Mouse (Mus musculus) ES-E14 (cell line): ENCODE data around the gene Dnah11. TPM values are rescaled to one million over a fixed set of nuclear protein-coding genes. Genes with fewer than 3 reads are reported as not detected.

ENCODE experiments used
- DNase-seq: peaks from one replicate; pipeline ENCODE4 v3.0.0-alpha.2; 2013; ENCODE audit warnings: low read depth, low spot score
- H3K27ac ChIP-seq: 2 replicates; pipeline ENCODE4 v1.5.1; 2012; ENCODE audit warnings: low read depth, mild to moderate bottlenecking, low read length, moderate library complexity, mixed read lengths; ENCODE audit not compliant: poor library complexity, insufficient read depth, severe bottlenecking
- H3K36me3 ChIP-seq: 2 replicates; pipeline ENCODE4 v1.6.1; 2012; ENCODE audit warnings: mild to moderate bottlenecking, low read length, moderate library complexity, mixed read lengths; ENCODE audit not compliant: control insufficient read depth, poor library complexity, insufficient read depth, severe bottlenecking
- H3K4me1 ChIP-seq, 2 experiments: fragments of 150-350 bp in 1 of 2; sonication (generic) in 1 of 2; 2 replicates each; pipeline ENCODE4 v1.6.1; 2012; ENCODE audit warnings: low read length in 2 of 2, mild to moderate bottlenecking in 1 of 2, mixed read lengths in 1 of 2; ENCODE audit not compliant: control insufficient read depth in 2 of 2, insufficient read depth in 2 of 2, poor library complexity in 1 of 2
- H3K4me3 ChIP-seq, 2 experiments: fragments of 150-350 bp in 1 of 2; sonication (generic) in 1 of 2; 2 replicates each; pipeline ENCODE4 v1.5.1; 2012; ENCODE audit warnings: low read length in 2 of 2, low read depth in 1 of 2, mild to moderate bottlenecking in 1 of 2, mixed read lengths in 1 of 2; ENCODE audit not compliant: insufficient read depth in 1 of 2, poor library complexity in 1 of 2, severe bottlenecking in 1 of 2
- H3K9ac ChIP-seq: 2 replicates; pipeline ENCODE4 v1.6.1; 2012; ENCODE audit warnings: low read depth, mild to moderate bottlenecking, low read length, mixed read lengths; ENCODE audit not compliant: poor library complexity, insufficient read depth, severe bottlenecking
- H3K9me3 ChIP-seq: fragments of 150-350 bp; sonication (generic); 2 replicates; pipeline ENCODE4 v1.6.1; 2012; ENCODE audit warnings: low read depth, mild to moderate bottlenecking, low read length; ENCODE audit not compliant: control insufficient read depth, insufficient read depth
- CHD2 ChIP-seq: IDR thresholded peaks from 2 replicates; pipeline ENCODE4 v1.6.1; 2014; ENCODE audit warnings: mild to moderate bottlenecking, low read depth, low read length, inconsistent platforms
- HCFC1 ChIP-seq: IDR thresholded peaks from 2 replicates; pipeline ENCODE4 v1.6.1; 2012; ENCODE audit warnings: low read length, inconsistent platforms, borderline replicate concordance; ENCODE audit not compliant: insufficient read depth
- MAFK ChIP-seq: IDR thresholded peaks from 2 replicates; pipeline ENCODE4 v1.6.1; 2014; ENCODE audit warnings: mild to moderate bottlenecking, low read depth, low read length, inconsistent platforms; ENCODE audit not compliant: insufficient read depth
- ZC3H11A ChIP-seq: IDR thresholded peaks from 2 replicates; pipeline ENCODE4 v1.6.1; 2012; ENCODE audit warnings: low read depth, mild to moderate bottlenecking, inconsistent platforms, low read length, borderline replicate concordance
- ZNF384 ChIP-seq: IDR thresholded peaks from 2 replicates; pipeline ENCODE4 v1.6.1; 2012; ENCODE audit warnings: low read depth, low read length, inconsistent platforms
- in situ Hi-C, 2 experiments: fragments of 600-800 bp; cut with MboI; formaldehyde crosslinking; loops; one replicate each; pipeline ENCODE4 v1.15.1; 2025; ENCODE audit warnings: low sequenced_read_pairs in 2 of 2, inconsistent platforms in 1 of 2; ENCODE audit not compliant: unreplicated experiment in 2 of 2
- total RNA-seq: library from RNA; depleted of rRNA; stranded (reverse); fragments of 300-350 nt; gene quantifications from 2 replicates; pipeline ENCODE4 v1.2.3, GENCODE M21; 2012

Dnah11 gene
- total RNA-seq, 1 experiment = 0.45 TPM

- H3K9ac ChIP-seq = no peak overlapping the region
- H3K4me1 ChIP-seq = no peaks in the 10 kb centered on the region
- no peaks in the 10 kb centered on the region for H3K36me3 ChIP-seq
- TF ChIP-seq CHD2 (no peak), HCFC1 (no peak), ZNF384 (no peak), ZC3H11A (no peak), MAFK (no peak)
- no peak overlapping the region for H3K27ac ChIP-seq
- in situ Hi-C loops = no loop called here
- H3K4me3 ChIP-seq = no peak overlapping the region
- DNase-seq = no peak
- H3K9me3 ChIP-seq = no peaks in the 10 kb centered on the region
Measured at GRCm38 (mm10) chr12:118119668-118120067, 79.2 kb downstream of the Dnah11 start.

DNA sequence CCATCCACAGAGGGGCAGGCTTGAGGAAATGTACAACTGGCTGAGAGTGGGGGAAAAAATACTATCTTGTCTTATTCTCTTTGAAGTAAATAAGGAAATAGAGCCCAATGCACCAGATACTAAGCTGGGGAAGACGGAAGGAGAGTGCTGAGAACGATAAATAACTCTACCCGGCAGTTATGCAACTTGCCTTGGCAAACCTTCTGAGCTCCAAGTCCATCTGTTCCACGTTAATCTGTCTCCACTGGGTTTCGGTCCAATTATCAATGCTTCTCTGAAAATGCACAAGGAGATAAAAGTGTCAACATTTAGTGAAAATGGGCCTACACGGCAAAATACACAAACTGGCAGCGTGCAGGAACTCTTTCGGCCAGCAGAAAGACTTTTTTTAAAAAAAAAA, 86.2 kb downstream of the Dnah11 start:
- Histone ChIP-seq H3K4me1 (no peaks in the 10 kb centered on the region), H3K36me3 (no peaks in the 10 kb centered on the region), H3K4me3 (no peak overlapping the region), H3K27ac (no peak overlapping the region), H3K9me3 (no peaks in the 10 kb centered on the region), H3K9ac (no peak overlapping the region)
- in situ Hi-C loops = no loop called here
- TF ChIP-seq HCFC1 (no peak), ZC3H11A (no peak), ZNF384 (no peak), MAFK (no peak), CHD2 (no peak)
- DNase-seq = no peak

DNA sequence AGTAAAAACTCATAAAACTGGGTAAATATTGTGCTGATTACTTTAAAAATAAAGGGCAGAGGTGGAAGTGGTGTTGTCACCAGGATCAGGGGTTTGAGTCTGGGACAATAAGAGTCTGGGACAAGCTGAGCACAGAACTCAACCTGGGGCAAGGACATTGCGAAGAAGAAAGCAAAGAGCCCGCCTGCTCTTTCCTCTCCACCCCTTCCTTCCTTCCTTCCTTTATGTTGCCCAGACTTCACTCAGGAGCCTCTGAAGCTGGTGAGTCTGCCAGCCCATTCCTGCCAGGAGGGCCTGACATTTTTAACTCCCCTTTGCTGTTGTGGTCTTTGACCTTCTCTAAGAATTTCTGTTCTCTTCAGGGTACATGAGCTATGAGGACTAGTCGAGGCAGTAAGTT, 86.9 kb downstream of the Dnah11 start:
- Histone ChIP-seq H3K4me1 (no peaks in the 10 kb centered on the region), H3K36me3 (no peaks in the 10 kb centered on the region), H3K4me3 (no peak overlapping the region), H3K27ac (no peak overlapping the region), H3K9me3 (no peaks in the 10 kb centered on the region), H3K9ac (no peak overlapping the region)
- TF ChIP-seq CHD2 = no peak
- no peak for TF ChIP-seq MAFK
- no peak for TF ChIP-seq ZC3H11A
- no peak for DNase-seq
- in situ Hi-C loops = no loop called here

GRCm38 (mm10) chr12:118107719-118108118, 91.1 kb downstream of the Dnah11 start:
- Histone ChIP-seq H3K4me1 (no peaks in the 10 kb centered on the region), H3K4me3 (no peak overlapping the region), H3K9me3 (no peaks in the 10 kb centered on the region), H3K36me3 (no peaks in the 10 kb centered on the region), H3K27ac (no peak overlapping the region), H3K9ac (no peak overlapping the region)
- in situ Hi-C loops = no loop called here
- TF ChIP-seq CHD2 (no peak), ZNF384 (no peak), MAFK (no peak), ZC3H11A (no peak), HCFC1 (no peak)
- no peak for DNase-seq

DNA sequence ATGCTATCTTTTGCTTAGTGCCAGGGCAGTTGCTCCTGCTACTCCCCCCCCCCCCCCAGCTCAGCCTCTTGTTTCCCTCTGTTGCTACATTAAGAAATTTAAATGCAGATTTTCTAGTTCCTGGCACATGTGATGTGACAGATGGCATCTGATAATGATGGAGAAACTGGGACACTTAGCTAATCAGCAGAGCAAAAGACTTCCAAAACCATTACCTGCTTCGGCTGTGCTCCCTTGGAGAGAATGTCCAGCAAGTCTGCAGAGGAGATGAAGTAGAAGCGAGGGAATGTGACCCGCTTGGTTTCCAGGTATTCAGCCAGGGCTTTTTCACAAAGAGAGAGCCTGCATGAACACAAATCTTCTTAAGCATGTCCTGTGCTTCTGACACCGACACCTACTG, 94.3 kb downstream of the Dnah11 start:
- no peak overlapping the region for H3K9ac ChIP-seq
- TF ChIP-seq ZNF384 = no peak
- no peaks in the 10 kb centered on the region for H3K36me3 ChIP-seq
- no peak for DNase-seq
- H3K27ac ChIP-seq = no peak overlapping the region
- in situ Hi-C loops = no loop called here
- H3K4me3 ChIP-seq = no peak overlapping the region
- H3K4me1 ChIP-seq = no peaks in the 10 kb centered on the region
- no peaks in the 10 kb centered on the region for H3K9me3 ChIP-seq
